Mouse (Mus musculus): ENCODE results near the gene Znrd1. TPM values are rescaled to one million over a fixed set of nuclear protein-coding genes. Genes with fewer than 3 reads are reported as not detected.
A peak's percentile ranks its signal among the peaks of the same experiment; 100 is the strongest.

Gene Znrd1
- polyA plus RNA-seq, 1 experiment from 2014 or later, result 72.3 TPM

- peaks cover 11% of the 10 kb centered on the region for H3K4me1 ChIP-seq
- H3K27ac ChIP-seq, result no peak overlapping the region
- peak overlapping the region; percentile 61 for H3K4me3 ChIP-seq
- H3K4me2 ChIP-seq (replicated peaks), result peak overlapping the region; percentile 84
- H3K36me3 ChIP-seq, result peaks cover 7% of the 10 kb centered on the region; the same call in 1 of the 2 replicates
- H3K27me3 ChIP-seq (replicated peaks), result no peaks in the 10 kb centered on the region
- peak overlapping the region; percentile 77 for H3K9ac ChIP-seq
- peak; percentile 21; the same call in 1 of the 2 replicates for ATAC-seq (ENCODE audit: low FRiP score, low read depth)
- WGBS, result 10% methylated on average over 12 of the region's 12 CpGs
- H3K9me3 ChIP-seq, result no peaks in the 10 kb centered on the region
Measured at GRCm38 (mm10) chr17:36958884-36959283, 525 bp upstream of the Znrd1 start.

GRCm38 (mm10) chr17:36953062-36953461 is 5.3 kb downstream of the Znrd1 start:
- peaks cover 15% of the 10 kb centered on the region; the same call in 1 of the 2 replicates for H3K36me3 ChIP-seq
- H3K27ac ChIP-seq, result no peak overlapping the region
- H3K4me1 ChIP-seq, result peaks cover 12% of the 10 kb centered on the region
- no peaks in the 10 kb centered on the region for H3K9me3 ChIP-seq
- ATAC-seq (ENCODE audit: low FRiP score, low read depth), result no peak
- no peak overlapping the region for H3K9ac ChIP-seq
- WGBS, result 93% methylated on average over 1 of the region's 1 CpGs
- no peaks in the 10 kb centered on the region for H3K27me3 ChIP-seq (replicated peaks)
- no peak overlapping the region for H3K4me2 ChIP-seq (replicated peaks)
- no peak overlapping the region for H3K4me3 ChIP-seq

- Histone ChIP-seq H3K4me2 (replicated peaks) (no peak overlapping the region), H3K27ac (no peak overlapping the region), H3K9ac (no peak overlapping the region), H3K4me3 (no peak overlapping the region), H3K4me1 (peaks cover 12% of the 10 kb centered on the region), H3K27me3 (replicated peaks) (no peaks in the 10 kb centered on the region), H3K9me3 (no peaks in the 10 kb centered on the region), H3K36me3 (peaks cover 15% of the 10 kb centered on the region; the same call in 1 of the 2 replicates)
- 90% methylated on average over 2 of the region's 2 CpGs for WGBS
- no peak for ATAC-seq (ENCODE audit: low FRiP score, low read depth)
Measured at GRCm38 (mm10) chr17:36952631-36953030, 5.7 kb downstream of the Znrd1 start.

GRCm38 (mm10) chr17:36950981-36951947 is 7.1 kb downstream of the Znrd1 start, which contains the start of gene Ppp1r11:
Gene Ppp1r11 (minus strand): TSS chr17:36951741.
- 2% methylated on average over 36 of the region's 36 CpGs for WGBS

GRCm38 (mm10) chr17:36949265-36949664 is 9.1 kb downstream of the Znrd1 start:
- H3K4me3 ChIP-seq, result no peak overlapping the region
- no peak for ATAC-seq (ENCODE audit: low FRiP score, low read depth)
- H3K9ac ChIP-seq, result no peak overlapping the region
- no peak overlapping the region for H3K27ac ChIP-seq
- peaks cover 22% of the 10 kb centered on the region for H3K4me1 ChIP-seq
- H3K27me3 ChIP-seq (replicated peaks), result peaks cover 14% of the 10 kb centered on the region
- peaks cover 11% of the 10 kb centered on the region; the same call in 1 of the 2 replicates for H3K36me3 ChIP-seq
- H3K9me3 ChIP-seq, result no peaks in the 10 kb centered on the region
- no peak overlapping the region for H3K4me2 ChIP-seq (replicated peaks)
- WGBS, result 97% methylated on average over 8 of the region's 8 CpGs

More at GRCm38 (mm10) chr17:36950981-36951947, 7.1 kb downstream of the Znrd1 start, which contains the start of gene Ppp1r11:
- Histone ChIP-seq H3K36me3 (peaks cover 15% of the 10 kb centered on the region; the same call in 1 of the 2 replicates), H3K27me3 (replicated peaks) (no peaks in the 10 kb centered on the region), H3K9me3 (no peaks in the 10 kb centered on the region), H3K27ac (peak within 1 kb of the TSS; percentile 58; the same call in 1 of the 2 replicates), H3K4me1 (peaks cover 18% of the 10 kb centered on the region), H3K9ac (peak within 1 kb of the TSS; percentile 76), H3K4me2 (replicated peaks) (peak within 1 kb of the TSS; percentile 64), H3K4me3 (peak within 1 kb of the TSS; percentile 56)
- ATAC-seq (ENCODE audit: low FRiP score, low read depth), result peak; percentile 95

- peaks cover 24% of the 10 kb centered on the region for H3K27me3 ChIP-seq (replicated peaks)
- no peaks in the 10 kb centered on the region for H3K9me3 ChIP-seq
- peaks cover 8% of the 10 kb centered on the region; the same call in 1 of the 2 replicates for H3K36me3 ChIP-seq
- peaks cover 27% of the 10 kb centered on the region for H3K4me1 ChIP-seq
- no peak for ATAC-seq (ENCODE audit: low FRiP score, low read depth)
- 76% methylated on average over 1 of the region's 1 CpGs for WGBS
- H3K4me3 ChIP-seq, result no peak overlapping the region
- H3K4me2 ChIP-seq (replicated peaks), result no peak overlapping the region
- H3K9ac ChIP-seq, result no peak overlapping the region
- no peak overlapping the region for H3K27ac ChIP-seq
Measured at GRCm38 (mm10) chr17:36948286-36948685, 10.1 kb downstream of the Znrd1 start.

GRCm38 (mm10) chr17:36947051-36947819 is 11.1 kb downstream of the Znrd1 start:
- Histone ChIP-seq H3K4me3 (peak overlapping the region; percentile 55), H3K27me3 (replicated peaks) (peaks cover 34% of the 10 kb centered on the region)
- 1% methylated on average over 62 of the region's 62 CpGs for WGBS

GRCm38 (mm10) chr17:36944121-36944775 is 14.1 kb downstream of the Znrd1 start:
- 12% methylated on average over 9 of the region's 9 CpGs for WGBS
- no peak overlapping the region for H3K4me2 ChIP-seq (replicated peaks)
- peaks cover 28% of the 10 kb centered on the region for H3K4me1 ChIP-seq

More at GRCm38 (mm10) chr17:36947051-36947819, 11.1 kb downstream of the Znrd1 start:
- Histone ChIP-seq H3K9me3 (no peaks in the 10 kb centered on the region), H3K9ac (peak overlapping the region; percentile 74), H3K4me2 (replicated peaks) (peak overlapping the region; percentile 91), H3K4me1 (peaks cover 35% of the 10 kb centered on the region), H3K27ac (no peak overlapping the region), H3K36me3 (peaks cover 8% of the 10 kb centered on the region; the same call in 1 of the 2 replicates)
- ATAC-seq (ENCODE audit: low FRiP score, low read depth), result peak; percentile 51

GRCm38 (mm10) chr17:36943691-36944090 is 14.7 kb downstream of the Znrd1 start:
- ATAC-seq (ENCODE audit: low FRiP score, low read depth), result no peak
- Histone ChIP-seq H3K4me2 (replicated peaks) (peak overlapping the region; percentile 66), H3K27me3 (replicated peaks) (peaks cover 43% of the 10 kb centered on the region)

More at GRCm38 (mm10) chr17:36944121-36944775, 14.1 kb downstream of the Znrd1 start:
- H3K4me3 ChIP-seq, result no peak overlapping the region
- H3K9ac ChIP-seq, result no peak overlapping the region
- no peaks in the 10 kb centered on the region for H3K9me3 ChIP-seq
- ATAC-seq (ENCODE audit: low FRiP score, low read depth), result no peak
- peaks cover 43% of the 10 kb centered on the region for H3K27me3 ChIP-seq (replicated peaks)
- H3K36me3 ChIP-seq, result peaks cover 6% of the 10 kb centered on the region; the same call in 1 of the 2 replicates
- H3K27ac ChIP-seq, result no peak overlapping the region

GRCm38 (mm10) chr17:36942791-36943471 is 15.4 kb downstream of the Znrd1 start, which contains the start of gene Rnf39:
Gene Rnf39 (plus strand): TSS chr17:36942918.
- Histone ChIP-seq H3K4me2 (replicated peaks) (peak within 1 kb of the TSS; percentile 66), H3K36me3 (no peaks in the 10 kb centered on the region), H3K9me3 (no peaks in the 10 kb centered on the region), H3K4me3 (peak within 1 kb of the TSS; percentile 34), H3K27me3 (replicated peaks) (peaks cover 43% of the 10 kb centered on the region), H3K4me1 (peaks cover 28% of the 10 kb centered on the region), H3K9ac (peak within 1 kb of the TSS; percentile 58), H3K27ac (no peak within 1 kb of the TSS)
- ATAC-seq (ENCODE audit: low FRiP score, low read depth), result no peak
- WGBS, result 3% methylated on average over 59 of the region's 59 CpGs

More at GRCm38 (mm10) chr17:36943691-36944090, 14.7 kb downstream of the Znrd1 start:
- Histone ChIP-seq H3K4me3 (no peak overlapping the region), H3K9ac (no peak overlapping the region), H3K36me3 (peaks cover under 1% of the 10 kb centered on the region; the same call in 1 of the 2 replicates), H3K27ac (no peak overlapping the region), H3K4me1 (peaks cover 28% of the 10 kb centered on the region), H3K9me3 (no peaks in the 10 kb centered on the region)
- WGBS, result 13% methylated on average over 5 of the region's 5 CpGs

GRCm38 (mm10) chr17:36942391-36942790 is 16.0 kb downstream of the Znrd1 start:
- no peak overlapping the region; the same call in 1 of the 2 replicates for H3K4me3 ChIP-seq
- peak overlapping the region; percentile 66 for H3K4me2 ChIP-seq (replicated peaks)

More at GRCm38 (mm10) chr17:36942391-36942790, 16.0 kb downstream of the Znrd1 start:
- Histone ChIP-seq H3K27me3 (replicated peaks) (peaks cover 43% of the 10 kb centered on the region), H3K9ac (peak overlapping the region; percentile 58; the same call in 1 of the 2 replicates), H3K27ac (no peak overlapping the region), H3K36me3 (no peaks in the 10 kb centered on the region), H3K9me3 (no peaks in the 10 kb centered on the region), H3K4me1 (peaks cover 24% of the 10 kb centered on the region)
- no peak for ATAC-seq (ENCODE audit: low FRiP score, low read depth)
- 63% methylated on average over 10 of the region's 10 CpGs for WGBS

Data from neural tube, embryonic 12.5 days (tissue).